Mouse (Mus musculus): Measurements from ENCODE around the gene Elobl. TPM values are rescaled to one million over a fixed set of nuclear protein-coding genes. Genes with fewer than 3 reads are reported as not detected.

Gene Elobl
- polyA plus RNA-seq, 1 experiment: 0.19 TPM

- Histone ChIP-seq H3K36me3 (ENCODE audit: control insufficient read depth, insufficient read depth) (peaks cover 9% of the 10 kb centered on the region), H3K27me3 (ENCODE audit: control insufficient read depth, insufficient read depth, insufficient read length) (no peaks in the 10 kb centered on the region), H3K79me2 (ENCODE audit: control insufficient read depth, insufficient read depth) (peaks cover 46% of the 10 kb centered on the region), H3K4me3 (no peak overlapping the region), H3K4me2 (ENCODE audit: low read depth) (no peak overlapping the region), H3ac (ENCODE audit: control insufficient read depth, insufficient read length) (no peak overlapping the region)
- TF ChIP-seq MYOD1 (IDR thresholded peaks at IDR 0.05; ENCODE audit: control insufficient read depth in 1 of 3, insufficient read length in 2 of 3, low read depth in 2 of 3): no peak
- no peak for TF ChIP-seq E2F4 (IDR thresholded peaks at IDR 0.05; ENCODE audit: insufficient read depth)
- no peak for TF ChIP-seq POLR2A (IDR thresholded peaks at IDR 0.05; ENCODE audit: insufficient read length, low read depth)
- no peak for TF ChIP-seq TCF3 (IDR thresholded peaks at IDR 0.05; ENCODE audit: insufficient read length, low read depth)
- TF ChIP-seq SRF (IDR thresholded peaks at IDR 0.05; ENCODE audit: control insufficient read depth, insufficient read length, low read depth): no peak
- TF ChIP-seq REST (IDR thresholded peaks at IDR 0.05; ENCODE audit: insufficient read depth, insufficient read length): no peak
- no peak for TF ChIP-seq MYOG (IDR thresholded peaks at IDR 0.05; ENCODE audit: control insufficient read depth in 1 of 3, insufficient read depth in 1 of 3, insufficient read length in 2 of 3, low read depth in 2 of 3)
- TF ChIP-seq TCF12 (IDR thresholded peaks at IDR 0.05; ENCODE audit: insufficient read depth, poor library complexity, severe bottlenecking): no peak
- no peak for TF ChIP-seq USF1 (IDR thresholded peaks at IDR 0.05; ENCODE audit: low read depth)
- TF ChIP-seq CEBPB (IDR thresholded peaks at IDR 0.05; ENCODE audit: insufficient read depth, poor library complexity, severe bottlenecking): no peak
- TF ChIP-seq MAX (IDR thresholded peaks at IDR 0.05; ENCODE audit: low read depth): no peak
- TF ChIP-seq POLR2AphosphoS2 (IDR thresholded peaks at IDR 0.05; ENCODE audit: insufficient read length, low read depth): no peak
Observed at GRCm38 (mm10) chr11:88949802-88950639, 16.7 kb downstream of the Elobl start.

DNA sequence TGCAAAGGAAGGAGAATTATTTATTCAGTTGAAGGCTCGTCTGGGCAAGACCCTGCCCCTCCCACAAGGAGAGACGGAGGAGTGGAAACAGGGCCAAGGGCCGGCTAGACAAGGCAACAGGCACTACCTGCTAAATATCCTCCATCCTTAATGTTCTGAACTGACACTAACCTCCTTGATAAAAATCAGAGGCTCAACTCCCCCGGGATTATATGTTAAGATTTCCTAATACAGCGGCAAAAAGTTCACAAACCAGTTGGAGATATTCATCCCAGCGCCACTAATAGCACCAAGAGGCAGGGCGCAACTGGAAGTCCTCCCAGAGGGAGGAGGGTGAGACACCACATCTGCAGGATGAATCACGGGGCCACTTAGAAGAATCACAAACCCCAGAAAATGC is 17.8 kb downstream of the Elobl start:
- Histone ChIP-seq H3K4me3 (no peak overlapping the region), H3ac (ENCODE audit: control insufficient read depth, insufficient read length) (no peak overlapping the region), H3K36me3 (ENCODE audit: control insufficient read depth, insufficient read depth) (peaks cover 14% of the 10 kb centered on the region), H3K4me2 (ENCODE audit: low read depth) (no peak overlapping the region), H3K27me3 (ENCODE audit: control insufficient read depth, insufficient read depth, insufficient read length) (no peaks in the 10 kb centered on the region), H3K79me2 (ENCODE audit: control insufficient read depth, insufficient read depth) (peaks cover 35% of the 10 kb centered on the region)
- TF ChIP-seq E2F4 (IDR thresholded peaks at IDR 0.05; ENCODE audit: insufficient read depth) (no peak), POLR2A (IDR thresholded peaks at IDR 0.05; ENCODE audit: insufficient read length, low read depth) (no peak), MYOG (IDR thresholded peaks at IDR 0.05; ENCODE audit: control insufficient read depth in 1 of 3, insufficient read depth in 1 of 3, insufficient read length in 2 of 3, low read depth in 2 of 3) (no peak), CEBPB (IDR thresholded peaks at IDR 0.05; ENCODE audit: insufficient read depth, poor library complexity, severe bottlenecking) (no peak), USF1 (IDR thresholded peaks at IDR 0.05; ENCODE audit: low read depth) (no peak), TCF12 (IDR thresholded peaks at IDR 0.05; ENCODE audit: insufficient read depth, poor library complexity, severe bottlenecking) (no peak), TCF3 (IDR thresholded peaks at IDR 0.05; ENCODE audit: insufficient read length, low read depth) (no peak), SRF (IDR thresholded peaks at IDR 0.05; ENCODE audit: control insufficient read depth, insufficient read length, low read depth) (no peak), POLR2AphosphoS2 (IDR thresholded peaks at IDR 0.05; ENCODE audit: insufficient read length, low read depth) (no peak), REST (IDR thresholded peaks at IDR 0.05; ENCODE audit: insufficient read depth, insufficient read length) (no peak), MAX (IDR thresholded peaks at IDR 0.05; ENCODE audit: low read depth) (no peak), MYOD1 (IDR thresholded peaks at IDR 0.05; ENCODE audit: control insufficient read depth in 1 of 3, insufficient read length in 2 of 3, low read depth in 2 of 3) (no peak)

DNA sequence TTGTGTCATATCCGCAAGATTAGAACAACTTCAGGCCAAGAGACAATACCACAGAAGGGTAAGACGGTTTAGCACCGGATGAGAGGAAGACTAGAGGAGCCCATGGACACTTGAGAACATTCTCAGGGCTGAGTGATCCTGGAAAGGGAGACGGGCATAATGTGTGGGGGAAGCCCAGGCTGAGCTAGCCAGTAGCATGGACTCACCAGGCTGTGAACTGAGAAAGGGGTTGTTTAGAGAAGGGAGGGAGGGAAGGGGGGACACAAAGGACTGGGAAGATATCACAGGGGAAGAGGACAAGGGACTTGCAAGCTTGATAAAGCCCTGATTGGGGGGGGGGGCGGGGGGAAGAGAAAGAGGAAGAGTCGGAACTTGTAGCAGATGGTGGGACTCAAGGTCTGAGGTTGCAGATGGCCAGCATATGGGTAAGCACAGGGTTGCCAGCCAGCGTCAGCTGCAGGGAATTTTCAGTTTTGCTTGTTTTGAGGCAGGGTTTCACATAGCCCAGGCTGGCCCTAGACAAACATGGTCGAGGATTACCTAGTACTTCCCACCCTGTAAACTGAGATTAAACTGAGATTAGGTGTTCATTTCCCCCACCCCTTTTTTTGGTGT is 20.7 kb downstream of the Elobl start:
- H3K4me3 ChIP-seq: no peak overlapping the region
- H3K36me3 ChIP-seq (ENCODE audit: control insufficient read depth, insufficient read depth): peaks cover 16% of the 10 kb centered on the region
- H3K79me2 ChIP-seq (ENCODE audit: control insufficient read depth, insufficient read depth): peaks cover 12% of the 10 kb centered on the region
- no peak for TF ChIP-seq SRF (IDR thresholded peaks at IDR 0.05; ENCODE audit: control insufficient read depth, insufficient read length, low read depth)
- no peak for TF ChIP-seq POLR2AphosphoS2 (IDR thresholded peaks at IDR 0.05; ENCODE audit: insufficient read length, low read depth)
- no peak for TF ChIP-seq MYOG (IDR thresholded peaks at IDR 0.05; ENCODE audit: control insufficient read depth in 1 of 3, insufficient read depth in 1 of 3, insufficient read length in 2 of 3, low read depth in 2 of 3)
- TF ChIP-seq TCF3 (IDR thresholded peaks at IDR 0.05; ENCODE audit: insufficient read length, low read depth): no peak
- TF ChIP-seq MAX (IDR thresholded peaks at IDR 0.05; ENCODE audit: low read depth): no peak
- TF ChIP-seq E2F4 (IDR thresholded peaks at IDR 0.05; ENCODE audit: insufficient read depth): no peak
- TF ChIP-seq REST (IDR thresholded peaks at IDR 0.05; ENCODE audit: insufficient read depth, insufficient read length): no peak
- TF ChIP-seq USF1 (IDR thresholded peaks at IDR 0.05; ENCODE audit: low read depth): no peak
- TF ChIP-seq MYOD1 (IDR thresholded peaks at IDR 0.05; ENCODE audit: control insufficient read depth in 1 of 3, insufficient read length in 2 of 3, low read depth in 2 of 3): no peak
- no peak for TF ChIP-seq TCF12 (IDR thresholded peaks at IDR 0.05; ENCODE audit: insufficient read depth, poor library complexity, severe bottlenecking)
- TF ChIP-seq POLR2A (IDR thresholded peaks at IDR 0.05; ENCODE audit: insufficient read length, low read depth): no peak
- no peak for TF ChIP-seq CEBPB (IDR thresholded peaks at IDR 0.05; ENCODE audit: insufficient read depth, poor library complexity, severe bottlenecking)
- H3K4me2 ChIP-seq (ENCODE audit: low read depth): no peak overlapping the region
- no peaks in the 10 kb centered on the region for H3K27me3 ChIP-seq (ENCODE audit: control insufficient read depth, insufficient read depth, insufficient read length)
- H3ac ChIP-seq (ENCODE audit: control insufficient read depth, insufficient read length): no peak overlapping the region

DNA sequence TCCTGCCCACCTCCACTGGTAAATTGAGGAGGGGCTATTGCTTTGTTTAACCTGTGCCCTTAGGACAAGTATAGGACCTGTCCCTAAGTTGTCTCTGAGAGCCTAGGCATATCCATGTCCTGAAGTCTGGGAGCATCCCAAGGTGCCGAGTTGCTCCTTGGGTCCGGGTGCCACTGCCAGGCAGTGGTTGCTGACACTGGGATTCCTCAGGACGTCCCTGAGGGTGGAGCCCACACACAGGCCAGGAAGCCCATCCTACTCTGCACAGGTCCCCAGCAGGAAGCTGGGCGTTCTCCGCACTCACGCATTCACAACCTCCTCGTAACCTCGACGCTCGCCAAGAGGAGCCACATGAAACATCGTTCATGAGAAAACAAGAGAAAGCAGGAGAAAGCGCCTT is 25.2 kb downstream of the Elobl start:
- Histone ChIP-seq H3K4me3 (no peak overlapping the region), H3K79me2 (ENCODE audit: control insufficient read depth, insufficient read depth) (no peaks in the 10 kb centered on the region), H3K27me3 (ENCODE audit: control insufficient read depth, insufficient read depth, insufficient read length) (no peaks in the 10 kb centered on the region), H3K36me3 (ENCODE audit: control insufficient read depth, insufficient read depth) (peaks cover 26% of the 10 kb centered on the region), H3K4me2 (ENCODE audit: low read depth) (no peak overlapping the region), H3ac (ENCODE audit: control insufficient read depth, insufficient read length) (no peak overlapping the region)
- TF ChIP-seq TCF12 (IDR thresholded peaks at IDR 0.05; ENCODE audit: insufficient read depth, poor library complexity, severe bottlenecking) (no peak), MYOD1 (IDR thresholded peaks at IDR 0.05; ENCODE audit: control insufficient read depth in 1 of 3, insufficient read length in 2 of 3, low read depth in 2 of 3) (no peak), USF1 (IDR thresholded peaks at IDR 0.05; ENCODE audit: low read depth) (no peak), SRF (IDR thresholded peaks at IDR 0.05; ENCODE audit: control insufficient read depth, insufficient read length, low read depth) (no peak), E2F4 (IDR thresholded peaks at IDR 0.05; ENCODE audit: insufficient read depth) (no peak), POLR2A (IDR thresholded peaks at IDR 0.05; ENCODE audit: insufficient read length, low read depth) (no peak), CEBPB (IDR thresholded peaks at IDR 0.05; ENCODE audit: insufficient read depth, poor library complexity, severe bottlenecking) (no peak), MYOG (IDR thresholded peaks at IDR 0.05; ENCODE audit: control insufficient read depth in 1 of 3, insufficient read depth in 1 of 3, insufficient read length in 2 of 3, low read depth in 2 of 3) (no peak), TCF3 (IDR thresholded peaks at IDR 0.05; ENCODE audit: insufficient read length, low read depth) (no peak), POLR2AphosphoS2 (IDR thresholded peaks at IDR 0.05; ENCODE audit: insufficient read length, low read depth) (no peak), REST (IDR thresholded peaks at IDR 0.05; ENCODE audit: insufficient read depth, insufficient read length) (no peak), MAX (IDR thresholded peaks at IDR 0.05; ENCODE audit: low read depth) (no peak)
